Mouse (Mus musculus): ENCODE results near the gene Insm1.

- no peak for TF ChIP-seq CTCF (IDR thresholded peaks at IDR 0.05; ENCODE audit: low read depth)
- TF ChIP-seq EP300 (IDR thresholded peaks at IDR 0.05; ENCODE audit: low read depth): no peak
Observed at GRCm38 (mm10) chr2:146249033-146249432, 27.3 kb downstream of the Insm1 start.

Measured in heart, postnatal 0 days (tissue).